Mouse (Mus musculus) heart, embryonic 16.5 days (tissue): ENCODE results near the gene Myd88. TPM values are rescaled to one million over a fixed set of nuclear protein-coding genes. Genes with fewer than 3 reads are reported as not detected.
A peak's percentile ranks its signal among the peaks of the same experiment; 100 is the strongest.

Experiments used
- ATAC-seq: fragments of 200-750 bp; cut with Nextera tagmentation; replicated peaks from 2 replicates; pipeline ENCODE4 v1.8.0; 2017; ENCODE audit warnings: moderate number of reproducible peaks; ENCODE audit not compliant: insufficient read depth, low FRiP score; ENCODE audit errors: extremely low read depth
- H3K27ac ChIP-seq: fragments of 300-500 bp; sonication (generic); 2 replicates; pipeline ENCODE4 v1.5.1; 2014; ENCODE audit warnings: mild to moderate bottlenecking, low read length, control low read depth, moderate library complexity
- H3K27me3 ChIP-seq: fragments of 300-500 bp; sonication (generic); 2 replicates; pipeline ENCODE4 v1.6.1; 2014; ENCODE audit warnings: low read length, mixed read lengths; ENCODE audit not compliant: control insufficient read depth, insufficient read depth
- H3K36me3 ChIP-seq: fragments of 300-500 bp; sonication (generic); 2 replicates; pipeline ENCODE4 v1.6.1; 2014; ENCODE audit not compliant: control insufficient read depth, insufficient read depth
- H3K4me1 ChIP-seq: fragments of 300-500 bp; sonication (generic); 2 replicates; pipeline ENCODE4 v1.6.1; 2014; ENCODE audit warnings: low read length, mixed read lengths; ENCODE audit not compliant: control insufficient read depth, insufficient read depth
- H3K4me2 ChIP-seq: fragments of 300-500 bp; sonication (generic); 2 replicates; pipeline ENCODE4 v1.6.1; 2014; ENCODE audit warnings: low read depth, mild to moderate bottlenecking, control low read depth, low read length
- H3K4me3 ChIP-seq: fragments of 300-500 bp; sonication (generic); 2 replicates; pipeline ENCODE4 v1.5.1; 2014; ENCODE audit warnings: mild to moderate bottlenecking, control low read depth, low read length
- H3K9ac ChIP-seq: fragments of 300-500 bp; sonication (generic); 2 replicates; pipeline ENCODE4 v1.6.1; 2014; ENCODE audit warnings: low read length, control low read depth
- H3K9me3 ChIP-seq: fragments of 300-500 bp; sonication (generic); replicated peaks from 2 replicates; pipeline ENCODE4 v1.6.1; 2016; ENCODE audit warnings: low read length; ENCODE audit not compliant: control insufficient read depth
- WGBS: fragments of 180-500 bp; shearing (Covaris S2); extraction: QIAGEN DNeasy Blood & Tissue Kit; methylation state at CpG from one replicate; pipeline ENCODE4 v1.1.7; 2014; 5-methylcytosine and 5-hydroxymethylcytosine counted together
- polyA plus RNA-seq: library from polyadenylated mRNA; unstranded; fragments of >200 nt; fragmentation: Nextera tagmentation; extraction: Ambion mirVana; gene quantifications from 2 replicates; pipeline ENCODE4 v1.2.1, GENCODE M21; 2015

The Myd88 gene
- polyA plus RNA-seq, 1 experiment from 2014 or later = 18.1 TPM

DNA sequence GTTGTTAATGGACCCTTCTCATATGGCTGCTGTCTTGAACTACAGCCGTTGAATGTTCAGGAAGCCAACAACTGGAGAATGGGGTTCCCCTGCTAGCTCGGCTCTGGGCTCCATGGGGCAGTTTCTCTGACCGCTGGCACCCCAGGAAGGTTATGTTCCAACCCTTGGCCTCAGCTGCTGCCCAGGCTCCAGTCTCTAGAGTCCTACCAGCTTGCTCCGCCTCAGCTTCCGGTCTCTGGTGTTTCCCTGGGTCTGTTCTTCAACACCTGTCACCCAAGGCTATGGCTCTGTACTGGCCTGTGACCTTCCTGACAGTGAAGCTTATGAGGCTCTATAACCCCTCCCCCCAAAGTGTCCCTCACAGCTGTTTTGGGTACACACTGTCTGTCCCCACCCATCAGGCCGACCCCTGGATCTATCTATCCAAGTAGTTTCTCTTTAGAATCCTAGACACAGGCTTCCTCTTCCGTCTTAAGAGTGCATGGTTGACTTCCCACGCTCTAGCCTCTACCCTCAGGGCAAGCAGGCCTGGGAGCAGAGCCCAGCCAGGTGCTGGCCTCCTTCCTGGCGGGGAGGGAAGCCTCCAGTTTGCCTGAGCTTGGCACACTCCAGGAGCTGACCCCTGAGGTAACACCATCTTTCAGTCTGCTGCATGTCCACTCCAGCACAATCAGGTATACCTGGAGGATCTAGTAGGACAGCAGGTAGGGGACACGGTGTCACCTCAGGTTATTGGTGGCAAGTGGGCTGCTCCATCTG lies 9.9 kb upstream of the Myd88 start:
- 86% methylated on average over 10 of the region's 10 CpGs for WGBS
- no peak overlapping the region for H3K9ac ChIP-seq
- peaks cover 17% of the 10 kb centered on the region for H3K36me3 ChIP-seq
- no peaks in the 10 kb centered on the region for H3K9me3 ChIP-seq
- H3K4me3 ChIP-seq = no peak overlapping the region
- H3K4me2 ChIP-seq = no peak overlapping the region
- ATAC-seq = no peak
- H3K4me1 ChIP-seq = no peaks in the 10 kb centered on the region
- H3K27me3 ChIP-seq = no peaks in the 10 kb centered on the region
- H3K27ac ChIP-seq = no peak overlapping the region

DNA sequence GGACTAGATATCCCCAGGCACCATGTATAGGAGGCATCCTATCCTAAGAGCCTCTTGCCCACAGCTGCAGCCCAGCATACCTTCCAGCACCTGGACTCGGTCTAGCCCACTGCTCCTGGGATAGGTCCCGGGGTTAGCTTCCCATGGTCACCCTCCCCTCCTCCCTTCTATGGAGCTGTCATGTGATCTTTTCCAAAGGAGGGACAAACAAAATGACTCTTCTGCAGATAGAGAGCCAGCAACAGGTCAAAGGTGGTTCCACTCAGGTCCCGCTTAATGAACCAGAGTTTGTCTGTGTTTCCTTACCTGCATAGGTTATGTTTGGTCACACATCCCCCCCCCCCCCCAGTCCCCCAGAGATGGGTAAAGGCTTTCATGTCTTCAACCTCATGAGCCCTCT lies 9.3 kb upstream of the Myd88 start:
- no peaks in the 10 kb centered on the region for H3K9me3 ChIP-seq
- no peak for ATAC-seq
- H3K4me2 ChIP-seq = no peak overlapping the region
- H3K36me3 ChIP-seq = peaks cover 18% of the 10 kb centered on the region
- no peak overlapping the region for H3K9ac ChIP-seq
- no peaks in the 10 kb centered on the region for H3K4me1 ChIP-seq
- no peak overlapping the region for H3K27ac ChIP-seq
- 92% methylated on average over 3 of the region's 3 CpGs for WGBS
- no peak overlapping the region for H3K4me3 ChIP-seq
- no peaks in the 10 kb centered on the region for H3K27me3 ChIP-seq

DNA sequence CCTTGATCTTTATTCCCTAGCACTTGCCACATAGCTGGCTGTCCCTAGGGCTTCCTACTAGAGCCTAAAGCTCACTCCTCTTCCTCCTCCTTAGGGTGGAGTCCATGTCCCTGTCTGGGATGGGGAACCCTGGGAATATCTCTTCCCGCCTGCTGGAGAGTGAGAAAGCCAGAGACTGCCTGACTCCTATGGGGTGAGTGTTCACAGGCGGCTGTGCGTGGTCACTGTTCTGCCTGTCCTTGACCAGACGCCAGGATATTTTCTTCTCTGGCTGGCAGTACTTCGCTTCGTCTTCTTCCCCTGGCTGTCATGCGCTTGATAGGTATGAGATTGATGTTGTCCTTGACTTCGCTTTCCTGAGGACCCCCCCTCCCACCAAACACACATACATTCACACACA lies 5.2 kb upstream of the Myd88 start:
- Histone ChIP-seq H3K4me3 (no peak overlapping the region), H3K36me3 (peaks cover 16% of the 10 kb centered on the region), H3K9me3 (no peaks in the 10 kb centered on the region), H3K27me3 (no peaks in the 10 kb centered on the region), H3K4me1 (peaks cover 9% of the 10 kb centered on the region), H3K27ac (no peak overlapping the region), H3K4me2 (no peak overlapping the region), H3K9ac (no peak overlapping the region)
- no peak for ATAC-seq
- 82% methylated on average over 8 of the region's 8 CpGs for WGBS

DNA sequence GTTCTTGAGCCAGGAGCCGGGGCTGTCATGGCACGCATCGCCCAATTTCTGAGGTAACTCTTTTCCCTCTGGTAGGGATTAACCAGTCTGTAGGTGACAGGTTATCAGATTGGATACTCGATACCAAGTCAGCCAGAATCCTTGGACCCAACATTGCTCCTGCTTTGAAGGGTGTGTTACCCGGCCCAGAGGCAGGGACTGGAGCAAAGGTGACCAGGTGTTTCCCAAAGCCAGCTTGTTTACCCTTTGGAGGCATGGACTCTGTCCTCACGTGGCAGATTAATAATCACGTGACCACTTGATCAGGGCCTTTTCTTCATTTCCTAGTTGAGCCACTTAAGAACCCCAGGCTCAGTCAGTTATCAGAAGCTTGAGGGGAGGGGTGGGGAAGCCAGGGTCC lies 1.5 kb upstream of the Myd88 start:
- Histone ChIP-seq H3K9me3 (no peaks in the 10 kb centered on the region), H3K27me3 (no peaks in the 10 kb centered on the region), H3K9ac (no peak overlapping the region; the same call in 1 of the 2 replicates), H3K4me1 (peaks cover 20% of the 10 kb centered on the region), H3K27ac (no peak overlapping the region), H3K4me3 (no peak overlapping the region), H3K4me2 (no peak overlapping the region), H3K36me3 (peaks cover 5% of the 10 kb centered on the region; the same call in 1 of the 2 replicates)
- 86% methylated on average over 7 of the region's 7 CpGs for WGBS
- ATAC-seq = no peak

DNA sequence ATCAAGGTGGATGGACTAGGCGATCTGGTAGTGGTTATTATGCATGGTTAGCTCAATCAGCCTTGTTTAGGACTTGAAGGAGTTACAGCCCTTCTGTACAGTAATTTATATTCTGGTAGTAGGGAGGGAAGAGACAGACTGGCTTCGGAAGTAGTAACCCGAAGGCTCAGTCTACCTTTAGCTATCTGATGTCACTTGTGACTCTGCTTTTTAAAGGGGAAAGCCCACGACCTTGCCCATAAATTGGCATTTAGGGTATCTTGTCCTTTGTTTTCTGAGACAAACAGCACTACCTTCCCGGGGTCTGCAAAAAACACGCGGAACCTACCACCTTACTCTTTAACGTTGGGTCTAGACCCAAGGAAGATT lies 1.0 kb downstream of the Myd88 start:
- Histone ChIP-seq H3K36me3 (no peaks in the 10 kb centered on the region), H3K27me3 (no peaks in the 10 kb centered on the region), H3K27ac (peak overlapping the region; percentile 92), H3K4me3 (peak overlapping the region; percentile 83), H3K9me3 (no peaks in the 10 kb centered on the region), H3K4me2 (peak overlapping the region; percentile 90), H3K4me1 (peaks cover 20% of the 10 kb centered on the region), H3K9ac (peak overlapping the region; percentile 92)
- ATAC-seq = no peak
- WGBS = 4% methylated on average over 8 of the region's 8 CpGs

DNA sequence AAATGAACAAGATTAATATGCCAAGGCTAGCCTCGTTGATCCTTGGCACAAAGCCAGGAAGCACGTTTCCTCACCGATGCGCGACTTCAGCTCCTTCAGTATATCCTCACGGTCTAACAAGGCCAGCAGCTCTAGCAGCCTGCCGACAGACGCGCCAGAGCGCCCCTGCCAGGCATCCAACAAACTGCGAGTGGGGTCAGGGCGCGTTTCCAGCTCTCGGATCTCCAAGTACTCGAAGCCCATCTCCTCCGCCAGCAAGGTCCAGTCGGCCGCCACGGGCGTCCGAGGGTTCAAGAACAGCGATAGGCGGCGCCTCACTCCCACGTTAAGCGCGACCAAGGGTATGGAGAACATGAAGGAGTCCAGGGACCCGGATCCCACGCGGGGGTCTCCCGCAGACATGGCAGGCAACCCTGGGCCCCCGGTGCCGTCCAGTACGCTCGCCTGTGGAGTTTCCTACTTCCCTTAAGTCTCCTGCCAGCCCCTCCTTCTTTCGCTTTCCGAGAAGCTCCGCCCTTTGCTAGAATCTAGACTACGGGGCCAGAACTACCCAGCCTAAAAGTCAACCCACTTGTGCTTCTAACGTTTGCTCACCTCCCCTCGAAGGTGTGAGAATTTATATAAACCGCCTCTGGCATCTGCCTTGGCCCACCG lies 1.5 kb downstream of the Myd88 start, which contains the start of gene Acaa1a:
TSS of gene Acaa1a (plus strand) at position 119 of the 654 bp plus-strand sequence.
- Histone ChIP-seq H3K4me3 (peak within 1 kb of the TSS; percentile 83), H3K4me2 (peak within 1 kb of the TSS; percentile 90), H3K4me1 (peaks cover 20% of the 10 kb centered on the region), H3K36me3 (no peaks in the 10 kb centered on the region), H3K27me3 (no peaks in the 10 kb centered on the region), H3K27ac (peak within 1 kb of the TSS; percentile 92), H3K9ac (peak within 1 kb of the TSS; percentile 92), H3K9me3 (no peaks in the 10 kb centered on the region)
- no peak for ATAC-seq
- under 1% methylated on average over 43 of the region's 43 CpGs for WGBS

DNA sequence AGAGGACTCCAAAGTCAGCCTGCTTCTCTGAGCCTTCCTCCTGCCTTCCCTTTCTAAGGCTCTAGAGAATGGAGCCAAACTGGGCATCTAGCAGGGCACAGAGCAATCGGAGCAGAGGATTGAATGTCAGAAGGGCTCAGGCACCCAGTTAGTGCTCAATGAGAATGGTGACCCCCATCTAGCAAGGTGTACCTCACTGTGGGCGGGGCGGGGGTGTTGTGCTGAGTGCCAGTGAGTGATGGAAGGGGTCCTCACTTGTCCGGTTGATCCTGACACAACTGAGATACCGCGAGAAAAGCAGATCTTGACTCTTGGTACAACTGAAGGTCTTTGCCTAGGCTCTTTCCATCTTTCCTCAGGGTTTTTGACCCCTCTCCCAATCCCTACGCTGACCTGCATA lies 2.1 kb downstream of the Myd88 start:
- Histone ChIP-seq H3K9ac (peak overlapping the region; percentile 92), H3K27ac (no peak overlapping the region), H3K4me3 (peak overlapping the region; percentile 83), H3K4me2 (peak overlapping the region; percentile 90), H3K4me1 (peaks cover 24% of the 10 kb centered on the region), H3K27me3 (no peaks in the 10 kb centered on the region), H3K36me3 (no peaks in the 10 kb centered on the region), H3K9me3 (no peaks in the 10 kb centered on the region)
- 43% methylated on average over 7 of the region's 7 CpGs for WGBS
- no peak for ATAC-seq

DNA sequence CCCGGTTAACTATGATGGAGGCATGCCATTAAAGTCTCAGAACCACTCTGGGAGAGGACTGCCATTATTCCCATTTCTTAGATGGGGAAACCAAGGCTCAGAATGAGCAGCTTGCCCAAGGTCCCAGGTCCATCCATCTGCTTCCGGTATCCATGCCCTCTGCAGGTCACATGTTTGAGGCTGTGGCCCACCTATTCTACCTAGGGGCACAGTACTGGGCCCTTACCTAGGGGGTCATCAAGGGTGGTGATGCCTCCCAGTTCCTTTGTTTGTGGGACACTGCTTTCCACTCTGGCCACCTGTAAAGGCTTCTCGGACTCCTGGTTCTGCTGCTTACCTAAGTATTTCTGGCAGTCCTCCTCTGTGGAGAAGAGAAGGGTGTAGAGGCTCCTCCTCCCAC lies 2.9 kb downstream of the Myd88 start:
- Histone ChIP-seq H3K36me3 (no peaks in the 10 kb centered on the region), H3K27ac (no peak overlapping the region)
- WGBS = 83% methylated on average over 3 of the region's 3 CpGs

DNA sequence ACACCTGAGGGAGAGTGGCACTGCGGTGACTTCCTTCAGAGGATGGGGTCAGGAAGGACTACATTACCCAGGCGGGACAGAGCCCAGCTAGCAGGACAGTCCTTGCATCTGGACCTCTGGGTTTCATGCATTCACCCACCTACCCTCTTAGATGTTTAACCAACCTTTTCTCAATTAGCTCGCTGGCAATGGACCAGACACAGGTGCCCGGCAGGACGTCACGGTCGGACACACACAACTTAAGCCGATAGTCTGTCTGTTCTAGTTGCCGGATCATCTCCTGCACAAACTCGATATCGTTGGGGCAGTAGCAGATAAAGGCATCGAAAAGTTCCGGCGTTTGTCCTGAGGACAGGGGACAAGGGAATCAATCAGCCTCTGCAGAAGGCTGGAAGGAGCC lies 3.4 kb downstream of the Myd88 start:
- Histone ChIP-seq H3K9me3 (no peaks in the 10 kb centered on the region), H3K36me3 (no peaks in the 10 kb centered on the region), H3K27me3 (no peaks in the 10 kb centered on the region), H3K9ac (no peak overlapping the region), H3K4me2 (no peak overlapping the region), H3K4me3 (no peak overlapping the region), H3K4me1 (peaks cover 26% of the 10 kb centered on the region), H3K27ac (no peak overlapping the region)
- 92% methylated on average over 14 of the region's 14 CpGs for WGBS
- no peak for ATAC-seq

More for the DNA sequence above, 2.9 kb downstream of the Myd88 start:
- no peak for ATAC-seq
- Histone ChIP-seq H3K9me3 (no peaks in the 10 kb centered on the region), H3K9ac (no peak overlapping the region), H3K27me3 (no peaks in the 10 kb centered on the region), H3K4me2 (no peak overlapping the region), H3K4me1 (peaks cover 26% of the 10 kb centered on the region), H3K4me3 (no peak overlapping the region)
